Mouse (Mus musculus): Measurements from ENCODE around the gene Crocc.

Crocc gene

GRCm38 (mm10) chr4:141060426-141061301, at the start of gene Crocc:
TSS of gene Crocc (minus strand) at chr4:141060550.
- peak; percentile 100 for DNase-seq (ENCODE audit: low read depth)

- no peak for DNase-seq (ENCODE audit: low read depth)
Measured at GRCm38 (mm10) chr4:141108196-141108732, 47.9 kb upstream of the Crocc start.

- no peak for DNase-seq (ENCODE audit: low read depth)
Measured at GRCm38 (mm10) chr4:141106526-141107183, 46.3 kb upstream of the Crocc start.

GRCm38 (mm10) chr4:141101855-141102254, 41.5 kb upstream of the Crocc start:
- peak; percentile 23 for DNase-seq (ENCODE audit: low read depth)

- no peak for DNase-seq (ENCODE audit: low read depth)
Measured at GRCm38 (mm10) chr4:141101291-141101690, 40.9 kb upstream of the Crocc start.

GRCm38 (mm10) chr4:141099956-141100355, 39.6 kb upstream of the Crocc start:
- DNase-seq (ENCODE audit: low read depth): no peak

GRCm38 (mm10) chr4:141098935-141099334, 38.6 kb upstream of the Crocc start:
- no peak for DNase-seq (ENCODE audit: low read depth)

- no peak for DNase-seq (ENCODE audit: low read depth)
Measured at GRCm38 (mm10) chr4:141096710-141097109, 36.4 kb upstream of the Crocc start.

- DNase-seq (ENCODE audit: low read depth): no peak
Measured at GRCm38 (mm10) chr4:141095016-141095415, 34.7 kb upstream of the Crocc start.

GRCm38 (mm10) chr4:141088714-141089113, 28.4 kb upstream of the Crocc start:
- DNase-seq (ENCODE audit: low read depth): no peak

- DNase-seq (ENCODE audit: low read depth): no peak
Measured at GRCm38 (mm10) chr4:141088033-141088432, 27.7 kb upstream of the Crocc start, which contains the start of gene Spata21. TSS of gene Spata21 (plus strand) at chr4:141088333.

GRCm38 (mm10) chr4:141086862-141087261, 26.5 kb upstream of the Crocc start:
- no peak for DNase-seq (ENCODE audit: low read depth)

- no peak for DNase-seq (ENCODE audit: low read depth)
Measured at GRCm38 (mm10) chr4:141078510-141079137, 18.3 kb upstream of the Crocc start.

GRCm38 (mm10) chr4:141077681-141078509, 17.5 kb upstream of the Crocc start, which contains the start of gene Necap2:
TSS of gene Necap2 (minus strand) at chr4:141078357.
- peak; percentile 97 for DNase-seq (ENCODE audit: low read depth)

- peak; percentile 35 for DNase-seq (ENCODE audit: low read depth)
Measured at GRCm38 (mm10) chr4:141076761-141077506, 16.6 kb upstream of the Crocc start.

GRCm38 (mm10) chr4:141074109-141074508, 13.8 kb upstream of the Crocc start:
- DNase-seq (ENCODE audit: low read depth): no peak

- DNase-seq (ENCODE audit: low read depth): no peak
Measured at GRCm38 (mm10) chr4:141073661-141074060, 13.3 kb upstream of the Crocc start.

- DNase-seq (ENCODE audit: low read depth): no peak
Measured at GRCm38 (mm10) chr4:141072502-141072901, 12.2 kb upstream of the Crocc start.

- peak; percentile 79 for DNase-seq (ENCODE audit: low read depth)
Measured at GRCm38 (mm10) chr4:141069731-141070130, 9.4 kb upstream of the Crocc start.

GRCm38 (mm10) chr4:141068655-141069054, 8.3 kb upstream of the Crocc start:
- no peak for DNase-seq (ENCODE audit: low read depth)

Measured in naive thymus-derived CD4-positive, alpha-beta T cell, adult 2 months (primary cell).